Mouse (Mus musculus): ENCODE measurements around the gene Tmem41b. TPM values are rescaled to one million over a fixed set of nuclear protein-coding genes. Genes with fewer than 3 reads are reported as not detected.
A peak's percentile ranks its signal among the peaks of the same experiment; 100 is the strongest.
"Not testable (repeated sequence)": the region's sequence is repeated elsewhere in the genome, so short reads cannot be mapped to it uniquely, and the experiment has no call there.

Tmem41b gene
- polyA plus RNA-seq, 1 experiment from 2014 or later, result 56.5 TPM

GRCm38 (mm10) chr7:109993157-109993959 lies 6.6 kb upstream of the Tmem41b start:
- 43% methylated on average over 2 of the region's 2 CpGs for WGBS (ENCODE audit: insufficient replicate concordance)
- Histone ChIP-seq H3K4me3 (ENCODE audit: low read depth, low read length) (no peak overlapping the region), H3K4me2 (no peak overlapping the region), H3K4me1 (ENCODE audit: control insufficient read depth, insufficient read depth, low read length) (0 out of 2 replicates have a peak, but pooled peaks cover 6% of the 10 kb centered on the region), H3K9me3 (replicated peaks; ENCODE audit: control insufficient read depth, low read length) (no peaks in the 10 kb centered on the region), H3K36me3 (ENCODE audit: control insufficient read depth, insufficient read depth, low read length) (no peaks in the 10 kb centered on the region), H3K9ac (ENCODE audit: low read depth, low read length) (no peak overlapping the region), H3K27ac (ENCODE audit: low read depth, low read length) (peak overlapping the region; percentile 50), H3K27me3 (ENCODE audit: control insufficient read depth, insufficient read depth, low read length) (no peaks in the 10 kb centered on the region)
- 0 out of 2 replicates have a peak, but pooled peaks have one; percentile 22 for ATAC-seq (replicated peaks; ENCODE audit: insufficient number of reproducible peaks, low FRiP score, low TSS enrichment)

- Histone ChIP-seq H3K9ac (ENCODE audit: low read depth, low read length) (no peak overlapping the region), H3K27ac (ENCODE audit: low read depth, low read length) (no peak overlapping the region), H3K4me2 (no peak overlapping the region), H3K27me3 (ENCODE audit: control insufficient read depth, insufficient read depth, low read length) (no peaks in the 10 kb centered on the region), H3K36me3 (ENCODE audit: control insufficient read depth, insufficient read depth, low read length) (no peaks in the 10 kb centered on the region), H3K4me3 (ENCODE audit: low read depth, low read length) (no peak overlapping the region), H3K9me3 (replicated peaks; ENCODE audit: control insufficient read depth, low read length) (no peaks in the 10 kb centered on the region), H3K4me1 (ENCODE audit: control insufficient read depth, insufficient read depth, low read length) (0 out of 2 replicates have a peak, but pooled peaks cover 6% of the 10 kb centered on the region)
- 85% methylated on average over 1 of the region's 1 CpGs for WGBS (ENCODE audit: insufficient replicate concordance)
- no peak for ATAC-seq (replicated peaks; ENCODE audit: insufficient number of reproducible peaks, low FRiP score, low TSS enrichment)
Observed at GRCm38 (mm10) chr7:109991286-109991685, 4.6 kb upstream of the Tmem41b start.

- Histone ChIP-seq H3K27ac (ENCODE audit: low read depth, low read length) (peak overlapping the region; percentile 88), H3K36me3 (ENCODE audit: control insufficient read depth, insufficient read depth, low read length) (0 out of 2 replicates have a peak, but pooled peaks cover 3% of the 10 kb centered on the region), H3K9me3 (replicated peaks; ENCODE audit: control insufficient read depth, low read length) (no peaks in the 10 kb centered on the region), H3K9ac (ENCODE audit: low read depth, low read length) (peak overlapping the region; percentile 76), H3K4me1 (ENCODE audit: control insufficient read depth, insufficient read depth, low read length) (0 out of 2 replicates have a peak, but pooled peaks cover 2% of the 10 kb centered on the region), H3K4me2 (peak overlapping the region; percentile 90), H3K27me3 (ENCODE audit: control insufficient read depth, insufficient read depth, low read length) (no peaks in the 10 kb centered on the region), H3K4me3 (ENCODE audit: low read depth, low read length) (peak overlapping the region; percentile 70)
- under 1% methylated on average over 43 of the region's 43 CpGs for WGBS (ENCODE audit: insufficient replicate concordance)
- ATAC-seq (replicated peaks; ENCODE audit: insufficient number of reproducible peaks, low FRiP score, low TSS enrichment), result peak; percentile 99
Observed at GRCm38 (mm10) chr7:109986133-109986669, 528 bp downstream of the Tmem41b start.

GRCm38 (mm10) chr7:109985661-109986132 lies 1.0 kb downstream of the Tmem41b start:
- Histone ChIP-seq H3K4me1 (ENCODE audit: control insufficient read depth, insufficient read depth, low read length) (0 out of 2 replicates have a peak, but pooled peaks cover 2% of the 10 kb centered on the region), H3K9me3 (replicated peaks; ENCODE audit: control insufficient read depth, low read length) (no peaks in the 10 kb centered on the region), H3K4me2 (peak overlapping the region; percentile 90), H3K36me3 (ENCODE audit: control insufficient read depth, insufficient read depth, low read length) (0 out of 2 replicates have a peak, but pooled peaks cover 3% of the 10 kb centered on the region), H3K9ac (ENCODE audit: low read depth, low read length) (peak overlapping the region; percentile 76), H3K27me3 (ENCODE audit: control insufficient read depth, insufficient read depth, low read length) (no peaks in the 10 kb centered on the region), H3K4me3 (ENCODE audit: low read depth, low read length) (peak overlapping the region; percentile 70), H3K27ac (ENCODE audit: low read depth, low read length) (peak overlapping the region; percentile 88)
- under 1% methylated on average over 27 of the region's 27 CpGs for WGBS (ENCODE audit: insufficient replicate concordance)
- peak; percentile 46 for ATAC-seq (replicated peaks; ENCODE audit: insufficient number of reproducible peaks, low FRiP score, low TSS enrichment)

- H3K9me3 ChIP-seq (replicated peaks; ENCODE audit: control insufficient read depth, low read length); H3K36me3 ChIP-seq (ENCODE audit: control insufficient read depth, insufficient read depth, low read length); H3K9ac ChIP-seq (ENCODE audit: low read depth, low read length); H3K4me1 ChIP-seq (ENCODE audit: control insufficient read depth, insufficient read depth, low read length); ATAC-seq (replicated peaks; ENCODE audit: insufficient number of reproducible peaks, low FRiP score, low TSS enrichment); H3K27ac ChIP-seq (ENCODE audit: low read depth, low read length); H3K4me3 ChIP-seq (ENCODE audit: low read depth, low read length); H3K4me2 ChIP-seq; H3K27me3 ChIP-seq (ENCODE audit: control insufficient read depth, insufficient read depth, low read length): not testable (repeated sequence)
- WGBS (ENCODE audit: insufficient replicate concordance), result 88% methylated on average over 5 of the region's 5 CpGs
Observed at GRCm38 (mm10) chr7:109984608-109985007, 2.1 kb downstream of the Tmem41b start.

- not testable (repeated sequence) for H3K9ac ChIP-seq (ENCODE audit: low read depth, low read length); H3K27ac ChIP-seq (ENCODE audit: low read depth, low read length); H3K4me2 ChIP-seq; H3K27me3 ChIP-seq (ENCODE audit: control insufficient read depth, insufficient read depth, low read length); ATAC-seq (replicated peaks; ENCODE audit: insufficient number of reproducible peaks, low FRiP score, low TSS enrichment); H3K9me3 ChIP-seq (replicated peaks; ENCODE audit: control insufficient read depth, low read length); H3K4me1 ChIP-seq (ENCODE audit: control insufficient read depth, insufficient read depth, low read length); H3K4me3 ChIP-seq (ENCODE audit: low read depth, low read length)
- H3K36me3 ChIP-seq (ENCODE audit: control insufficient read depth, insufficient read depth, low read length), result peaks cover 12% of the 10 kb centered on the region
- WGBS (ENCODE audit: insufficient replicate concordance), result 66% methylated on average over 5 of the region's 5 CpGs
Observed at GRCm38 (mm10) chr7:109977131-109977530, 9.6 kb downstream of the Tmem41b start.

- WGBS (ENCODE audit: insufficient replicate concordance), result 84% methylated on average over 6 of the region's 6 CpGs
- no peak for ATAC-seq (replicated peaks; ENCODE audit: insufficient number of reproducible peaks, low FRiP score, low TSS enrichment)
- H3K36me3 ChIP-seq (ENCODE audit: control insufficient read depth, insufficient read depth, low read length), result peaks cover 11% of the 10 kb centered on the region
- no peak overlapping the region for H3K9ac ChIP-seq (ENCODE audit: low read depth, low read length)
- H3K4me1 ChIP-seq (ENCODE audit: control insufficient read depth, insufficient read depth, low read length), result no peaks in the 10 kb centered on the region
- H3K27ac ChIP-seq (ENCODE audit: low read depth, low read length), result no peak overlapping the region
- no peak overlapping the region for H3K4me3 ChIP-seq (ENCODE audit: low read depth, low read length)
- no peak overlapping the region for H3K4me2 ChIP-seq
- no peaks in the 10 kb centered on the region for H3K9me3 ChIP-seq (replicated peaks; ENCODE audit: control insufficient read depth, low read length)
- H3K27me3 ChIP-seq (ENCODE audit: control insufficient read depth, insufficient read depth, low read length), result no peaks in the 10 kb centered on the region
Observed at GRCm38 (mm10) chr7:109975966-109976715, 10.6 kb downstream of the Tmem41b start.

- no peak overlapping the region for H3K4me2 ChIP-seq
- H3K9me3 ChIP-seq (replicated peaks; ENCODE audit: control insufficient read depth, low read length), result no peaks in the 10 kb centered on the region
- no peak overlapping the region for H3K9ac ChIP-seq (ENCODE audit: low read depth, low read length)
- no peak for ATAC-seq (replicated peaks; ENCODE audit: insufficient number of reproducible peaks, low FRiP score, low TSS enrichment)
- peaks cover 7% of the 10 kb centered on the region; the same call in 1 of the 2 replicates for H3K4me1 ChIP-seq (ENCODE audit: control insufficient read depth, insufficient read depth, low read length)
- no peak overlapping the region for H3K4me3 ChIP-seq (ENCODE audit: low read depth, low read length)
- no peaks in the 10 kb centered on the region for H3K36me3 ChIP-seq (ENCODE audit: control insufficient read depth, insufficient read depth, low read length)
- no peak overlapping the region for H3K27ac ChIP-seq (ENCODE audit: low read depth, low read length)
- H3K27me3 ChIP-seq (ENCODE audit: control insufficient read depth, insufficient read depth, low read length), result no peaks in the 10 kb centered on the region
Observed at GRCm38 (mm10) chr7:109969542-109969941, 17.2 kb downstream of the Tmem41b start.
